Mouse (Mus musculus) c-Kit-positive CD71-positive TER-119-negative erythroid progenitor cells, embryonic 14.5 days (primary cell): ENCODE measurements around the gene Tmem251.
A peak's percentile ranks its signal among the peaks of the same experiment; 100 is the strongest.

ENCODE experiments used
- DNase-seq: peaks from one replicate; pipeline ENCODE4 v3.0.0-alpha.2; 2013; ENCODE audit warnings: low read depth

Tmem251 gene

DNA sequence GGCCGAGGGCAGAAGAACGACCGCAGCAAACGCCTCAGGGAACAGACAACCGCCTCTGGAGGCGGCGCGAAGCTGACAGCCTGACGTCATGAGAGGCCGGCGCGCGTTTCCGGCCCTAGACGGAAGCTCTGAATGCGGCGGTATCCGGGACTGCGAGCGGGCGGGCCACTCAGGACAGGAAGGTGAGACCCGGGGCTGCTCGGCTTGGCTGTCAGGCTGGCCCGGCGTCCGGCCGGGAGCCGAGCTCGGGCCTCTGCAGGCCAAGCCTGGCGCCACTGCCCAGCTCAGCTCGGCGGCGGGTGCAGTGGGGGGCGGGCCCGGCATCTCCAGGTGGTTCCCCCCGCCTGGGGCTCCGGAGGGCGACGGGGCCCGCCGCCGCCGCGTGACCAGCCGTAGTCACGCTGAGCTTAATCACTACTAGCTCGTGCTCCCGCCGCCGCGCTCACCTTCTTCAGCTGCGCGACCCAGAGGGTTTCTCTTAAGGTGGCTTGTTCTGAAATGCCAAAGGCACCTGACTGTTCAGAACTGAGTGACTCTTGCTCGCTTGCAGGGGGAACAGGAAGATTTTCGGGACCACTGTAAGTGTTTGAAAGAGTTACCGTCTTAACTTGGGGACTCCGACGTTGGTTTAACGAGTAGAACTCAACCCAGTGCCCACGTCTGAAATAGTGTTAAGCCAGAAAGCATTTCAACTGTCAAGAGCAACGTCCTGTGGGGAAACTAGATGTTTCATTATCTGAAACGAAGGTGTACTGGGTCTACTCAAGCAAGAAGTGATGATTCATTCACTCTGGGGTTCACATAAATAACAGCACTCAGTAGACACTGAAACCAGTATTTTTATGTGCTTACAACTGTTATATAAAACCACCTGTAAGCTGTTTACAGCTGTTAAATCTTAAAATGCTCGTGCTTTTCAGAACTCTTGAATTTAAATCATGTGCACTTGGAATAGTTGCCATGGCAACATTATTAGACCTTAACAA lies at the start of gene Tmem251, which contains the start of gene Moap1:
TSS of gene Tmem251 (plus strand) at position 174 of the 986 bp plus-strand sequence.
TSS of gene Moap1 (minus strand) at position 73 of the 986 bp plus-strand sequence.
- DNase-seq: peak; percentile 88

DNA sequence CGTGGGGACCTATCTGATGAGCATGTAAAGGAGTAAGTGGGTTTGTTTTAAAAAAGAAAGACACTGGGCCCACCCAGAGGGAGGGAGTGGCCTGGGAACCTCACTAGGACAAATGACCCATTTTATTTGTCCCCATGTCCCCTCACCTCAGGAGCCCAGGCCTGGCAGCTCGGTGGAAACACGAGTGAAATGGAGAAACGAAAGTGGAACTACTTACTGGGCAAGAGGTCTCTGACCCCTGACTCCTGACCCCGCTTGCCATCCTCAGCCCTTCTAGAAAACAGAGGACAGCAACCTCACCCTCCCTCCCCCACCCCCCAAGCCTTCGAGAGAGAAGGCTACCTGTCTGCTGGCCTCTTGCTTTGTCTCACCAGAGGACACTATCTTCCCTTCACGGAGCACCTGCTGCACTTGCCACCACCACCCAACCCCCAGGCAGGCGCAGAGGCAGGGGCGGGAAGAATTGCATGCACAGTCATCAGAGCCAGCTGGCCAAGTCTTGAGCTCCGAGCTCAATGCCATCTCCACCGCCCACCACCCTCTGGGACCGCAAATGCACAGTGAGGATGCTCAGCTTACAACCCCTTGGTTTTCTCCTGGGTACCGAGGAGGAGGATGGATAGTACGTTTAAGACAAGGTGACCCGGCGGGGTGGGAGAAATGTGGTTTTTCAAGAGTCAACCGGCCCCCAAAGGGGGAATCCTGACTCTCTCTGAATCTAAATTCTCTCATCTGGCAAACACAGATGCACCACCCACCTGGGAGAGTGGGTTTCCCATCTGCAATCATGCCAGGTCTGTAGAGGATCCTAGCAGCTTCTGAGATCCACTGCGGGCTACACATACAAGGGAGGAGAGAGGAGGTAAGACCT lies 48.0 kb upstream of the Tmem251 start:
- DNase-seq: no peak

DNA sequence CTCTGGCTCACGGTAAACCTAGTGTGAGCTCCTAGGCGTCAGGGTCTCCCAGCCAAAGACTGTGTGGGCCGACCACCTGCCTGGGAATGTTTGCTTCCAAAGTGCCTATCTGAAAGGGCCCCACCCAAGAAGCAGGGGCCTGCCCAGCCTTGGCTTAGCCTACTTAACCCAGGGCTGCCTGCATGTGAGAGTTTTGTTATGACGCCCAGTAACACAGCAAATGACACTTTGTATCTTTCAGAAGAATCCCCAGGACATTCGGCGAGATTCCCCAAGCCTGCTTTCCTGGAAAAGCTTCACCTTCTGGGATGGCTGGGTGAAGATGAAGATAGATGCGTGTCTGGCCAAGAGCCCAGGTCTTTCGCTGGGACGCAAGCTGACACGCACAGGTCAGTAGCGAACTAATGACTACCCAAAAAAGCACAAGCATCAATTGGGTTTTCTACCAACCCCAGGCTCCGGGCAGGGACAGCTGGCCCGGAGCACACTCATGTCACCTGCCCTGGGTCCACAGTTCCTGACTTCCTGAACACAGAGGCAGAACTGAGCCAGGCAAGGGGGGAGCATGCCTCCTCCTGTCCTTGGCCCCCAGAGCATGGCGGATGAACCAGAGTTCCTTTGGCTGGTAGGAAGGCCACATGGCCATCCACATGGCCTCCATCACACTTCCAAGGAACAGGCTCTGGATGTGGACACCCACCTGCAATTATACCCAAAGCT lies 46.8 kb upstream of the Tmem251 start:
- no peak for DNase-seq

DNA sequence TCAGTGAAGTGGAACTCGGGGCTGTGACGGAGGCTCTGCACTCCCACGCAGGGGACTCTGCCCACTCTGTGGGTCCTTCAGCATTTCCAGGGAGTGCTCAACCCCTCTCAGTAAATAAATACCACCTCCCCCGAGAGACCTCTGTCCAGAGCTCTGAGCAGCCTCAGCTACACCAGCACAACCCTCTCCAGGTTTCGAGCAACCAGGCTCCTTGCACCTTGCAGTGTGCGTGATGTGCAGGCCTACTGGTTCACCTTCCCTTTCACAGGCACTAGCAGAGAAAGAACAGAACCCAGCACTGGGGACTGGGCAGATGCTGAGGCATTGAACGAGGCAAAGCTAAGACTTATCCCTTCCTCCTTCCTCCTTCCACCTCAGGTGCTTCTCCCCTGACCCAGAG lies 46.2 kb upstream of the Tmem251 start:
- no peak for DNase-seq

DNA sequence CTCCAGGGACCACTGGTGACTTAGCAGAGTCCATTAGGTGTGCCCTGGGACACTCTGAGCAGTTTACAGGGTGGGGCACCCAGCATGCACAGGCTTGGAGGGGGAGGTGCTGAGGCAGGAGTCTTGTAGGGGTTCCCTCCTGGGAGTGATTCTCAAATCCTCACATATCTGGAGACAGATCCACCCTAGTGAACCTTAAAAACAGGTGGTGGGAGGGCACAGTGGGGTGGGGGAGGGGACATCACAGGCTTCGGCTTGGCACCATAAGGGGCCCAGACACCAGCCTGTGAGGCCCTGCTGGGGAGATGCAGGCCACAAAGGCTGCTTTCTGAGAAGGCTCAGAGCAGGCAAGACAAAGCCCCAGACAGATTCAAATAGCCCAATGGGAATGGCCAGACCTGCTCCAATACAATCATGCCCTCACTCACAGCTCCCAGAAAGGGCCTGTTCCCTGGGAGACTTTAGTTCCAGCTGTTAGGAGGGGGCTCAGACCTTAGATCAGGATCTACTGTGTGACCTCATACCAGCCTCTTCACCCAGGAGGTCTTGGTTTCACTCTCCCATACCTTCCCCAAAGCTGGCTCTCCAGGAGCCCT lies 45.4 kb upstream of the Tmem251 start:
- no peak for DNase-seq

DNA sequence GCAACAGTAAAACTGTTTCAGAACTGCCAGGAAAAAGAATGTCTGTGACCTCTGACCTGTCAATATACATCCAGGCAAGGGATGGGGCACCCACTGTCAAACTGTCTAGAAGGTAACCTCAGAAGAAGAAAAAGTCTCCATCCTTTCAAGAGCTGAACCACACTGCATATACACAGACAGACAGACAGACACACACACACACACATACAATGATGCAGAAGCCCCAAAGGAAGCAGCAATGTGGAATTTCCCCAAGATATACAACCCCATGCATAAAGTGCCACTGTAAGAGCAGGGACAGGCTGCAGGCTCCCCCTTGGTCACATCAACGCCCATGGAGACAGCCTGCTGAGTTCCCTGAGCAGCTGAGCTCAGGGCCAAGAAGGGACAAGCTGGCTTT lies 44.4 kb upstream of the Tmem251 start:
- DNase-seq: no peak

DNA sequence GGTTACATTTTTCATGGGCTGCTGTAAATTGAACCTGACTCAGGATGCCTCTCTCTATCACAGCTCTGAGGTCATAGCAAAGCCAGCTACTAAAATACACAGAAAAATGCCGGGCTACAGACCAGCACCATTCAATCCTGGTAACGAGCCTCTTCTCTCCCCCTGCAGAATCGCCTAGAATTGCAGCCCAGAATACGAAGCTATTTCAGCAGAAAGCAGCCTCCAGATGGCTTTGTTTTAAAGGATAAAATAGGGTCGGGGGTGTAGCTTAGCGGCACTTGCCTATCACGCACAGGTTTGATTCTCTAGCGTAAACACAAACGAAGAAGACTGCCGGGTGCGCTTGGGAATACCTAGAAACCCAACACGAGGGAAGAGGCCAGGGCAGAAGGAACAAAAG lies 43.1 kb upstream of the Tmem251 start:
- no peak for DNase-seq

DNA sequence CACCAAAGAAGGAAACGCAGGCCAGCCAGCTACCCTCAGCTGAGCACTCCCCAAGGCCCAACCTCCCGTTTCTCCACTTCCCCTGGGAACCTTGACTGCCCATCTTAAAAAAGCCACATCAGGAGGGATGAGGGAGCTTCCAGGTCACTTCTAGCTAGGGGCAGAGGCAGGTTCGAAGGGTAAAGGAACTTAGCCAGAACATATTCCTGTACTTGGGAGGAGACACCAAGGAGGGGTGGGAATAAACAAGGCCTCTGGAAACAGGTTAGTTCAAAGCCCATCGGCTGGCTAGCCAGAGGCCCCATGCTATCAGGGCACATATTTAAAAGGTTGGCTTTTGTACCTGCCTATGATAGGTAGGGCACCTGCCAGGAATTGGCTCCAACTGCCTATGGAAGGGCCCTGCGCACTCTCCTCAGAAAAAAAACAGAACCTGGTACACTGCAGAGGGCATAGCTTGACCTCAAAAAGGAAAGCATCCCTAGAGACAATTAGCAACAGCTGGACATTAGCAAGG lies 41.8 kb upstream of the Tmem251 start:
- DNase-seq: no peak

DNA sequence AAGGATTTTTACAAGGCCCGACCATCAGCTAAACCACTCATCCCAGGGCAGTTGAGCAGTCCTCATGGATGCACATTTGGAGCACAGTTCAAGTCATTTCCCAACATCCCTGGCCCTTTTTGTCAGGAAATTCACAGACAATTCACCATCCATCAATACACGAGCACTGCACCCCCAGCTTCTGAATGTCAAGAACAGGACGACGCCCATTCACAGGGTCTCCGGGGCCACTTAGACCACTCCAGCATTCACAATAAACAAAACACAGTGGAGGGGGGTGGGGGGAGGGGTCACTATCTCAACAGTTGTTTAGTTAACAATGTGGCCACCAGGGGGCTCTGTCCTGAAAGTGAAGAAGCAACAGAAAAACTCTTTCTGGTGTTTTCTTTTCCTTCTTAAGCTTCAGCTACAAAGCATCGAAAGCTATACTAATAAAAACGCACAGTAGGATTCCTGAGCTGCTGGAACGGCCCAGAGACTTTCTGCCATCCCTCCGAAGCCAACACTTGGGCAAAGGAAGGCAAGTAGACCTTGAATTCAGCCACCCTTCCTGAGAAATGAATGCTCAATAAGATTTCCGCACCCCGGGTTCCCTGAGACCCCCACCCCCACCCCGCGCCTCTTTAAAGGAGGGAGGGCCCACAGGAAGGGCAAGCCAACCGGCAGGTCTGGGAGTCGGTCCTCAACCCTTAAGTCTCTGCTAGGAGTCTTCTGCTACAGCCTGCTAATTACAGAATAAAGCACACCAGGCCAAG lies 41.0 kb upstream of the Tmem251 start:
- DNase-seq: peak; percentile 79

DNA sequence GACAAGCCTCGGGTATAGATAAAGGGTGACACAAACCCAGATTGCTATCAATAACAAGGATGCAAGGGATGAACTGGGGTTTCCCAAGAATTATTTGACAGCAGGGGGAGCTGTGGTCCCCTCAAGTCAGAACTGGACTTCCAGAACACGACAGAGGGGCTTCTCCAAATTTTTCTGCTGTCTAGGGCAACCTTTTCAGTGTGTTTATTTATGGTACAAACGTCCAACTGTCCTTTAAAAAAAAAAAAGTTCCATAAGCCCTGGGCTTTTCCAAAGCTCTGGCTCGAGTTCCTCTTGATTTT lies 40.5 kb upstream of the Tmem251 start:
- DNase-seq: no peak

DNA sequence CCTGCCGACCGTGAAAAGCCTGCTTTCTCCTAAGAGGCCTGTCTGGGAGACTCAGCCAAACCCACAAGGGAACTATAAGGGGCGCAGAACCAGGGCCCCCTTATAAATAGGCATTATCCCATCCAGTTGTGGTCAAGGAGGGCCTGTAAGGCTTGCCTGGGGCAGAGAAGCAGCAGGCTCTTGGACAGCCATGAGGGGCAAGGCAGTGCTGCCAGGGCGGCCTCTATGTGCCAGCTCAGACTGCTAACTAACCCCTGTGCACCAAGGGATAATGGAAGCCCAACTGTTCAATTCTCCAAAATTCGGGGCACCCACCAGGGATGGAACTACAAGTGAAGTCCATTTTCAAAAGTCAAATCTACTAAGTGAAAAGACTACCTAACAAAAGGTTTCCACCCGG lies 40.1 kb upstream of the Tmem251 start:
- DNase-seq: no peak

DNA sequence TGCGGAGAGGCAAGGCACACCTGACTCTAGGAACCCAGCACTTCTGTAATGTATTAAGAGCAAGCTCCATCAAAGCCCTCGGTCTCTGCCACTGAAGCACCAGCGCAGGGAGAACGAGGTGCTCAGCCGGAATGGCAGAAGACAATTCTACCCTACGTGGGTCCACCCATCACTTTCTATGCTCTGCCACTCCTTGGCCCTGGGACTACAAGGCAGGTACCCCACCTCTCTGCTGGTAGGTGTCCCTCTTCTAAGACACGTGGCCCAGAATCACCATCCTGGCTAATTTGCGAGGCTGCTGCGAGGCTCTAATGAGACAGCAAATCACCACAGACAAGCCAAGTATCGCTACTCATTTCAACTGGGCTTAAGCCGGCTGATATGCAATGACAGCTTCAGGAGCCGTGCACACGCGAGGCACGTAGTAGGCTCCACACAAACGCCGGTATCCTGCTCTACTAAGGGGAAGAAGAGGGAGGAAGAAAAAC lies 39.6 kb upstream of the Tmem251 start:
- DNase-seq: no peak

DNA sequence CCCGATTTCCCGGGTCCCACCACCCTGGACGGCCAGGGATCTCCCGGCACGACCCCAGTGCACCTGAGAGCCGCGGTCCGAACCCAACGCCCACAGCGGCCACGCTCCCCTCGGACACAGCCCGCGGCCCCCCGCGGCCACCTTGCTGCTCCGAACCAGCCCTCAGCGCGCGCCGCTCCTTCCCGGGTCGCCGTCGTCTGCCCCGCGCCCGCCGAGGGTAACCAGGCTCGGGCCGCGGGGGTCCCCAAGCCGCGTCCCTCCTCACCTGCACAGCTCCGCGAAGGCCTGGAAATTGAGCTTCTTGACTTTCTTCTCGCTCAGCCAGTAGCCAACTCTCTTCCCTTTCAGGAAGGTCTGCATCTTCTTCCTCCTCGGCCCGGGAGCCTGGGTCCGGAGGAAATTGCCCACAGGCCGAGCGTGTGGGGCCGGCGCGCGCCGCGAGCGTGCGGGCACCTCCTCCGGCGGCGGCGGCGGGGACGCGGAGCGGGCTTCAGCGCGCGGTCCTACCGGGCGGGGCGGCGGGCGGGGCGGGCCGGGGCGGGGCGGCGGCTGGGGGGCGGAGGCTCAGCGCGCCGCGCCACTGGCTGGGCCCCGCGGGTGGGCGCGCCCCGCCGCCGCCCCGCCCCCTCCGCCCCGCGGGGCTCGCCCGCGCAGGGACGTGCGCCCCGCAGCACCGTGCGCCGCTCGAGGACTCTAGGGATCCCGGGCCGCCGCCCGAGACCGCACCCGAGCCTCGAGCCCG lies 38.9 kb upstream of the Tmem251 start, which contains the start of gene Itpk1:
TSS of gene Itpk1 (minus strand) at position 474 of the 742 bp plus-strand sequence.
- DNase-seq: no peak

DNA sequence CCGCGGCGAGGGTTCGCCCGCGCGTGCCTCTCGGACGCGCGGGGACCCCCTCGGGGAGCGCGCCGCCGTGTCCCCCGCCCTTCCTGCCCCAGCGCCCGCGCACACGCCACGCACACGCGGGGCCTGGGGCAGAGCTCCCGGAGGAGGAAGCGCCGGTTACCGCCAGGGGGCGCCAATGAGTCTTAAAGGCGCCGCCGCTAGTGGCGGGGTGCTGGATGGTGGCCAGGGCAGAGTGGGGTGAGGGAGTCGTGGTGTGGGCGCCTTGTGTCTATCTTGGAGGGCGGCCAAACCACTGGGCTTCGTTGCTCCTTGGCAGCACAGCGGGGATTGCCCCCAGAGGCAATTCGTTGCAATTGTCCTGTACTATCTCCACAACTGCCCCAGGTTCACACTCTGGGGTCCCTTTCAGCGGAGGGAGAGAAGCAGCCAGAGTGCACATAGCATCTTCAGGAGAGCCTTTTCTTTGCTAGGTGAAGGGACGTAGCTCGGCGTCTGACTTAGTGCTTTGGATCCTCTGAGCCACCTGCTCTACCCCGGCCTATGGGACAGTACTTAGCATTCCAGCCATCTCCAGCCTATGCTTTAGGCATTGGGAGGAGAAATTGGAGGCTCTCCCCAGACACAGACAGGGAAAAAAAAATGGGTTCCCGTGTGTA lies 38.2 kb upstream of the Tmem251 start:
- DNase-seq: no peak

DNA sequence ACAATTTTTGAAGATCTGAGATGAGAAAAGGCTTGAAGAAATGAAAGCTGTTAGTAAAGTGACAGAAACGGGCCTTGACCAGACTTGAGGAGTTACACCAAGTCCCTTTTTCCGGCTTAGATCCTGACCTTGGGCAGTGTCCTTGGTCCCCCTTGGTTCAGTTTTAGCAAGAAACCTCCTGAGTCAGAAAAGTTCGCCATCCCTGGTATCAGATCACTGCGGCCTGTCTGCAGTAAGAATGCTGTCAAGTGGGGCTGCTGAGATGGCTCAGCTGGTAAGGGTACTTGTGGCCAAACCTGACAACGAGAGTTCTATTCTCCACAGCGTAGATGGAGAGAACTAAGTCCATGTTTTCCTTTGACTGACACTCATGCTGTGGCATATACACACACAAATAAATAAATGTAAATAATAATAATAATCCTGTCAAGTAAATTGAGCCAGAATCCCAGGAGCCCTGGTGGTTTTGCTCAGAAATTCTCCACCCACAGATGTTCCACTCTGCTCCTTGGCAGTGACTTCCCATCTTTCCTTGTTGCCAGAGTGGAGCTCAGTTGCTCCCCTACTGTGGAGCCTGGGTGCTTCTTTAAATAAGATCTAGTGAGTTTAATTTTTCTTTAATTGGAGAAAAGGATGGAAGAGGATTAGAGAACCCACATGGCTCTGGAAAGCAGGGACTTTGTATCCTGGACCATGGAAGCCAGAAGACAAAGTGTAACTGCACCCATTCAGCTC lies 37.5 kb upstream of the Tmem251 start:
- DNase-seq: no peak

DNA sequence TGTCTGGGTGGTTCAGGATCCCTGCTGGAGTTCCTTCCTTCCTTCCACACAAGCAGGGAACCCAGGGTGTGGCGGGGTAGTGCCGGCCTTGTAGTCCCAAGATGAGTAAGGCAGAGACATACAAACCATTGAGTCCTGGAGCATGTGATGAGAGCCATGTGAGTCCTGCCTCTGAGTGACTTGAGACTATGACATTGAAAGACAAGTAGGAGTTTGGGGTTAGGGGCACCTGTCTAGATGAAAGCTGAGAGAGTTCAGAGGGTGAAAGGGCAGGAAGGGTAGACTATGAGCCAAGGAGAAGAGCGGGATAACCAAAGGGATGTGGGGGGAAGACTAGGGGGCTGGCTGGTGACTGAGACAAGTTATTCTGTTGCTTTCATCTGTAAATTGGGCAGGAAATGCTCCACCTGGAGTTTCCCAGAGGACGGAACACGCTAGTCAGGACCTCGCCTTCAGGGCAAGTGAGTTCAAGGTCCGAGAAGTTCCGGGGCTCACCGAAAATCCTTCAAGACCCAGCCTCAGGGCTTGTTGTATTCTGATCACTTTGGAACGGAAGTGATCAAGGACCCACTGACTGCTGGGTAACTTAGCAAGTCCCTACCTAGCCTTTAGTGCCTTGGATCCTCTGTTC lies 36.6 kb upstream of the Tmem251 start:
- DNase-seq: no peak

DNA sequence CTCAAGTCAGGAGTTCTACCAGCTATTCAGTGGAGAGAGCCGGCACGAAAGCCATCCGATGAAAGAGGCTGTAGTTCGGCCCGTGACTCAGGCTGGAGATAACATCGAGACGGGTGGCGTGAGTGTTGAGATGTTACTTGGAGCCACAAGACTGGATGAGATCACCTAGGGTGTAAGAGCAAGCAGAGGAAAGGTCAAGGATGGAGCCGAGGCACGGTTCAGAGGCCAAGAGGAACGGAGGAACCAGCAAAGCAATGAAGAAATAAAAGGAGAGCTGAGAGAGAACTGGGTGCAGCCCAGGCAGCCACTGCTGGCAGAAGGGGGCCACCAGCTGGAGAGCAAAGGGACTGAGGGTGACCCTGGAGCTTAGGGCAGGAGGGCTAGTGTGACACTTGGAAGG lies 35.3 kb upstream of the Tmem251 start:
- no peak for DNase-seq

DNA sequence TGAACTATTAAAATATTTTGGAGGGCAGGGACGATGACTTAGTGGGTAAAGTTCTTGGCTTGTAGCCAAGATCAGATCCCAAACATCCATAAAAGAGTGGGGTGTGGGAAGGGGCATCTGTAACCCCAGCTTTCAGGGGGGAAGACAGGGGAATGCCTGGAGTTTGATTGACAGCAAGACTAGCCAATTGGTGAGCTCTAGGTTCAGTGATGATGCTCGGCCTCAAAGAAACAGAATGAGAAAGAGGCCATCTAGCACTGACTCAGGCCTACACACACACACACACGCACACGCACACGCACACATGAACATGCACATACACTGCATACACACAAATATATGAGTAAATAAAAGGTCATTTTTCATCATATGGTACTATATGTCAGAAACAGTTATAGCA lies 33.7 kb upstream of the Tmem251 start:
- no peak for DNase-seq
